Mouse (Mus musculus): ENCODE measurements around the gene Gm572. TPM values are rescaled to one million over a fixed set of nuclear protein-coding genes. Genes with fewer than 3 reads are reported as not detected.

The Gm572 gene
- polyA plus RNA-seq, 1 experiment from 2014 or later, result not detected

Other genes starting within 250 kb of the Gm572 start
- 13.3 and 15.4 TPM in 2 replicates for gene Ubiad1, start 198.5 kb upstream of the Gm572 start, polyA plus RNA-seq (2015; fragmentation: Nextera tagmentation; extraction: Ambion mirVana)
- 9.0 and 9.7 TPM in 2 replicates for gene Mtor, start 194.7 kb upstream of the Gm572 start, polyA plus RNA-seq (2015; fragmentation: Nextera tagmentation; extraction: Ambion mirVana)
- gene Angptl7, start 142.9 kb upstream of the Gm572 start, polyA plus RNA-seq (2015; fragmentation: Nextera tagmentation; extraction: Ambion mirVana), result 0.32 and 0.58 TPM in 2 replicates
- gene Exosc10, start 84.9 kb upstream of the Gm572 start, polyA plus RNA-seq (2015; fragmentation: Nextera tagmentation; extraction: Ambion mirVana), result 44.5 and 52.1 TPM in 2 replicates
- 235 and 259 TPM in 2 replicates for gene Srm, start 51.8 kb upstream of the Gm572 start, polyA plus RNA-seq (2015; fragmentation: Nextera tagmentation; extraction: Ambion mirVana)
- 14.8 and 15.0 TPM in 2 replicates for gene Masp2, start 40.8 kb upstream of the Gm572 start, polyA plus RNA-seq (2015; fragmentation: Nextera tagmentation; extraction: Ambion mirVana)
- 180 and 240 TPM in 2 replicates for gene Tardbp, start 16.3 kb upstream of the Gm572 start, polyA plus RNA-seq (2015; fragmentation: Nextera tagmentation; extraction: Ambion mirVana)
- gene Casz1, start 161.1 kb downstream of the Gm572 start, polyA plus RNA-seq (2015; fragmentation: Nextera tagmentation; extraction: Ambion mirVana), result 0.39 and 0.45 TPM in 2 replicates